Mouse (Mus musculus): ENCODE measurements around the gene Ccl4. TPM values are rescaled to one million over a fixed set of nuclear protein-coding genes. Genes with fewer than 3 reads are reported as not detected.

Gene Ccl4
- 14.4 TPM for polyA plus RNA-seq (2017; shearing (Covaris generic))

GRCm38 (mm10) chr11:83662204-83662603, at the start of gene Ccl4:
TSS of gene Ccl4 (plus strand) at chr11:83662584.

DNA sequence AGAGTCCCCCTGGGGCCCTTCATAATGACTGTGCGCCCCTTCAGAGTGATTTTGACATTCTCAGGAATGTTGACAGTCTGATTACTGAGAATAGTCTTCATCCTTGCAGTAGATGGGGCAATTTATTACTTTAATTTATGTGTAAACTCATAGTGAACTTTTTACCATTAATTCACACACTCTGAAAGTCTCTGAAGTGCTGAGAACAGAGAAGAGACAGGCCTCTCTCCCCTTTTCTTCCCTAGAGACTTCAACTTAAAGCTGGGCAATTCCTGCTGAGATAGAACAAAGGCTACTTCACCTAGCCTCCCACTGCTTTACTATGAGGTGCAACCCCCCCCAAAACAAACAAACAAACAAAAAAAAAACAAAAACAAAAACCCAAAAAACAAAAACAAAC, 16.9 kb upstream of the Ccl4 start, which contains the start of gene Rpl9-ps1:
Gene Rpl9-ps1 (minus strand): TSS at position 101 of the 400 bp plus-strand sequence.

GRCm38 (mm10) chr11:83649305-83649841, 13.0 kb upstream of the Ccl4 start, which contains the start of gene Ccl3:
TSS of gene Ccl3 (minus strand) at chr11:83649355.

GRCm38 (mm10) chr11:83703705-83704104, 41.3 kb downstream of the Ccl4 start, which contains the start of gene Wfdc17:
TSS of gene Wfdc17 (plus strand) at chr11:83703991.

DNA sequence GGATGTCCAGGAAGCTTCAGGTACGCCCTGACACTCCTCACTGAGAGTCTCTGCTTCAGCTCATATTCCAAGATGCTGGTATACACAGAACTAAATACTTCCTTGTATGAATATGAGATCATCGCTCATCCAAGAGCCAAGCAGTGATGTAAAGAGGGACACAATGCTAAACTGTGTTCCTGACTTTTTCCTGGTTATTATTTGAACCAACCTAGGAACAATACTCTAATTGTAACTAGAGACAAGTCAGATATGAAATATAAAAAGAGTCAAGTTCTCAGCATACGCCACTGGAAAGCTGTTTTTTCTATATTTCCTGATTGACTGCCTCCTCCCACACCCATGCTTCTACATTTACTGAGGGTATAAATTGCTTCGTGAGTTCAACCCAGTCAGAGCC, 46.3 kb downstream of the Ccl4 start, which contains the start of gene Wfdc18:
Gene Wfdc18 (plus strand): TSS at position 301 of the 400 bp plus-strand sequence.

Other genes with a start within 250 kb of the Ccl4 start
- not detected for gene Gas2l2, start 233.1 kb upstream of the Ccl4 start, polyA plus RNA-seq (2017; shearing (Covaris generic))
- gene 1700020L24Rik, start 224.9 kb upstream of the Ccl4 start, polyA plus RNA-seq (2017; shearing (Covaris generic)): 2.3 TPM
- gene Mmp28, start 199.5 kb upstream of the Ccl4 start, polyA plus RNA-seq (2017; shearing (Covaris generic)): not detected
- gene Taf15, start 189.5 kb upstream of the Ccl4 start, polyA plus RNA-seq (2017; shearing (Covaris generic)): 20.1 TPM
- gene Heatr9, start 140.4 kb upstream of the Ccl4 start, polyA plus RNA-seq (2017; shearing (Covaris generic)): 0.39 TPM
- gene Ccl5, start 132.1 kb upstream of the Ccl4 start, polyA plus RNA-seq (2017; shearing (Covaris generic)): 192 TPM
- gene Ccl9, start 83.9 kb upstream of the Ccl4 start, polyA plus RNA-seq (2017; shearing (Covaris generic)): not detected
- 1.2 TPM for gene Ccl6, start 69.5 kb upstream of the Ccl4 start, polyA plus RNA-seq (2017; shearing (Covaris generic))
- gene Rpl9-ps1, start 17.0 kb upstream of the Ccl4 start, polyA plus RNA-seq (2017; shearing (Covaris generic)): not detected
- gene Ccl3, start 13.2 kb upstream of the Ccl4 start, polyA plus RNA-seq (2017; shearing (Covaris generic)): 2.2 TPM
- 0.92 TPM for gene Wfdc17, start 41.4 kb downstream of the Ccl4 start, polyA plus RNA-seq (2017; shearing (Covaris generic))
- not detected for gene Wfdc18, start 46.4 kb downstream of the Ccl4 start, polyA plus RNA-seq (2017; shearing (Covaris generic))
- gene Wfdc21, start 84.4 kb downstream of the Ccl4 start, polyA plus RNA-seq (2017; shearing (Covaris generic)): not detected
- gene Heatr6, start 91.1 kb downstream of the Ccl4 start, polyA plus RNA-seq (2017; shearing (Covaris generic)): 43.1 TPM
- gene Hnf1b, start 187.5 kb downstream of the Ccl4 start, polyA plus RNA-seq (2017; shearing (Covaris generic)): 0.40 TPM

All from activated CD4-positive, CD25-positive, alpha-beta regulatory T cell, adult 9 weeks (primary cell).